Mouse (Mus musculus) cortical plate, adult 2 months (tissue): ENCODE data around the gene Fth1. TPM values are rescaled to one million over a fixed set of nuclear protein-coding genes. Genes with fewer than 3 reads are reported as not detected.

Experiments used
- H3K27ac ChIP-seq: fragments of 200-500 bp; 2 replicates; pipeline ENCODE4 v1.5.1; 2012; ENCODE audit warnings: low read length, control low read depth, inconsistent platforms; ENCODE audit not compliant: insufficient read depth
- H3K4me1 ChIP-seq: fragments of 200-500 bp; 2 replicates; pipeline ENCODE4 v1.6.1; 2011; ENCODE audit warnings: low read length; ENCODE audit not compliant: control insufficient read depth, insufficient read depth
- H3K4me3 ChIP-seq: fragments of 200-500 bp; 2 replicates; pipeline ENCODE4 v1.5.1; 2011; ENCODE audit warnings: mild to moderate bottlenecking, low read length, control low read depth; ENCODE audit not compliant: insufficient read depth
- CTCF ChIP-seq: fragments of 200-500 bp; IDR thresholded peaks from 2 replicates; pipeline ENCODE4 v1.5.1; 2011; ENCODE audit warnings: mild to moderate bottlenecking, control low read depth, low read length; ENCODE audit not compliant: insufficient read depth; ENCODE audit errors: extremely low read depth
- POLR2A ChIP-seq: fragments of 200-500 bp; IDR thresholded peaks from 2 replicates; pipeline ENCODE4 v1.6.1; 2011; ENCODE audit warnings: mild to moderate bottlenecking, low read length, control low read depth; ENCODE audit not compliant: insufficient read depth; ENCODE audit errors: extremely low read depth
- polyA plus RNA-seq: library from polyadenylated mRNA; depleted of rRNA; stranded (reverse); fragments of >200 nt; gene quantifications from 2 replicates; pipeline ENCODE4 v1.2.3, GENCODE M21; 2012

The Fth1 gene
- polyA plus RNA-seq, 1 experiment, result 6,156 TPM

GRCm38 (mm10) chr19:10000330-10000729, 19.9 kb downstream of the Fth1 start:
- H3K27ac ChIP-seq, result no peak overlapping the region
- TF ChIP-seq POLR2A (no peak), CTCF (peak; percentile 78)
- peaks cover 2% of the 10 kb centered on the region; the same call in 1 of the 2 replicates for H3K4me1 ChIP-seq
- H3K4me3 ChIP-seq, result no peak overlapping the region

GRCm38 (mm10) chr19:10001206-10001969, 21.0 kb downstream of the Fth1 start, which contains the start of the genes Best1 and Rab3il1:
TSS of gene Best1 (minus strand) at chr19:10001633.
TSS of gene Rab3il1 (plus strand) at chr19:10001669.
- H3K4me1 ChIP-seq, result peaks cover 2% of the 10 kb centered on the region; the same call in 1 of the 2 replicates
- no peak within 1 kb of the TSS for H3K27ac ChIP-seq
- no peak within 1 kb of the TSS for H3K4me3 ChIP-seq
- TF ChIP-seq POLR2A, result no peak
- TF ChIP-seq CTCF, result no peak

GRCm38 (mm10) chr19:10003696-10004095, 23.3 kb downstream of the Fth1 start:
- peaks cover under 1% of the 10 kb centered on the region; the same call in 1 of the 2 replicates for H3K4me1 ChIP-seq
- no peak overlapping the region for H3K4me3 ChIP-seq
- H3K27ac ChIP-seq, result no peak overlapping the region
- TF ChIP-seq CTCF (no peak), POLR2A (no peak)

GRCm38 (mm10) chr19:10011408-10011807, 31.0 kb downstream of the Fth1 start:
- Histone ChIP-seq H3K27ac (no peak overlapping the region), H3K4me3 (no peak overlapping the region), H3K4me1 (no peaks in the 10 kb centered on the region)
- TF ChIP-seq CTCF (no peak), POLR2A (no peak)

- TF ChIP-seq POLR2A (no peak), CTCF (no peak)
- no peak overlapping the region for H3K27ac ChIP-seq
- H3K4me3 ChIP-seq, result no peak overlapping the region
- no peaks in the 10 kb centered on the region for H3K4me1 ChIP-seq
These were observed 32.5 kb downstream of the Fth1 start for GRCm38 (mm10) chr19:10012827-10013278.

GRCm38 (mm10) chr19:10013348-10013747, 33.0 kb downstream of the Fth1 start:
- H3K4me1 ChIP-seq, result no peaks in the 10 kb centered on the region
- no peak overlapping the region for H3K27ac ChIP-seq
- TF ChIP-seq POLR2A (no peak), CTCF (no peak)
- no peak overlapping the region for H3K4me3 ChIP-seq

- H3K4me3 ChIP-seq, result no peak overlapping the region
- TF ChIP-seq CTCF (no peak), POLR2A (no peak)
- H3K4me1 ChIP-seq, result no peaks in the 10 kb centered on the region
- no peak overlapping the region for H3K27ac ChIP-seq
These were observed 33.5 kb downstream of the Fth1 start for GRCm38 (mm10) chr19:10013913-10014312.

GRCm38 (mm10) chr19:10014824-10015223, 34.4 kb downstream of the Fth1 start:
- TF ChIP-seq POLR2A (no peak), CTCF (no peak)
- H3K4me1 ChIP-seq, result no peaks in the 10 kb centered on the region
- no peak overlapping the region for H3K4me3 ChIP-seq
- no peak overlapping the region for H3K27ac ChIP-seq

- Histone ChIP-seq H3K4me1 (no peaks in the 10 kb centered on the region), H3K4me3 (no peak overlapping the region), H3K27ac (no peak overlapping the region)
- TF ChIP-seq POLR2A (no peak), CTCF (no peak)
These were observed 35.0 kb downstream of the Fth1 start for GRCm38 (mm10) chr19:10015442-10015841.

GRCm38 (mm10) chr19:10016151-10016550, 35.8 kb downstream of the Fth1 start:
- H3K4me1 ChIP-seq, result no peaks in the 10 kb centered on the region
- no peak overlapping the region for H3K4me3 ChIP-seq
- no peak for TF ChIP-seq POLR2A
- no peak for TF ChIP-seq CTCF
- H3K27ac ChIP-seq, result no peak overlapping the region
